Mouse (Mus musculus) heart, embryonic 10.5 days (tissue): Measurements from ENCODE around the gene C1qbp. TPM values are rescaled to one million over a fixed set of nuclear protein-coding genes. Genes with fewer than 3 reads are reported as not detected.
A peak's percentile ranks its signal among the peaks of the same experiment; 100 is the strongest.

Source experiments
- DNase-seq: peaks from one replicate; pipeline ENCODE4 v3.0.0-alpha.2; 2017; ENCODE audit warnings: low spot score
- H3K27ac ChIP-seq: fragments of 300-500 bp; sonication (generic); 2 replicates; pipeline ENCODE4 v1.5.1; 2016; ENCODE audit warnings: mild to moderate bottlenecking
- H3K27me3 ChIP-seq: fragments of 300-500 bp; sonication (generic); 2 replicates; pipeline ENCODE4 v1.6.1; 2016; ENCODE audit warnings: mild to moderate bottlenecking; ENCODE audit not compliant: poor library complexity, insufficient read depth, severe bottlenecking
- H3K36me3 ChIP-seq: fragments of 300-500 bp; sonication (generic); 2 replicates; pipeline ENCODE4 v1.6.1; 2016; ENCODE audit warnings: mild to moderate bottlenecking, moderate library complexity
- H3K4me1 ChIP-seq: fragments of 300-500 bp; sonication (generic); 2 replicates; pipeline ENCODE4 v1.6.1; 2016; ENCODE audit warnings: mild to moderate bottlenecking
- H3K4me3 ChIP-seq: fragments of 300-500 bp; sonication (generic); 2 replicates; pipeline ENCODE4 v1.5.1; 2016; ENCODE audit warnings: mild to moderate bottlenecking, moderate library complexity
- H3K9me3 ChIP-seq: fragments of 300-500 bp; sonication (generic); 2 replicates; pipeline ENCODE4 v1.6.1; 2016; ENCODE audit warnings: mild to moderate bottlenecking, moderate library complexity
- WGBS: fragments of 180-500 bp; shearing (Covaris S2); methylation state at CpG from one replicate; pipeline ENCODE4 v1.1.7; 2016; 5-methylcytosine and 5-hydroxymethylcytosine counted together
- polyA plus RNA-seq: library from polyadenylated mRNA; unstranded; fragments of >200 nt; fragmentation: Nextera tagmentation; extraction: Ambion mirVana; gene quantifications from 2 replicates; pipeline ENCODE4 v1.2.1, GENCODE M21; 2016

The C1qbp gene
- polyA plus RNA-seq, 1 experiment from 2014 or later, result 388 TPM

DNA sequence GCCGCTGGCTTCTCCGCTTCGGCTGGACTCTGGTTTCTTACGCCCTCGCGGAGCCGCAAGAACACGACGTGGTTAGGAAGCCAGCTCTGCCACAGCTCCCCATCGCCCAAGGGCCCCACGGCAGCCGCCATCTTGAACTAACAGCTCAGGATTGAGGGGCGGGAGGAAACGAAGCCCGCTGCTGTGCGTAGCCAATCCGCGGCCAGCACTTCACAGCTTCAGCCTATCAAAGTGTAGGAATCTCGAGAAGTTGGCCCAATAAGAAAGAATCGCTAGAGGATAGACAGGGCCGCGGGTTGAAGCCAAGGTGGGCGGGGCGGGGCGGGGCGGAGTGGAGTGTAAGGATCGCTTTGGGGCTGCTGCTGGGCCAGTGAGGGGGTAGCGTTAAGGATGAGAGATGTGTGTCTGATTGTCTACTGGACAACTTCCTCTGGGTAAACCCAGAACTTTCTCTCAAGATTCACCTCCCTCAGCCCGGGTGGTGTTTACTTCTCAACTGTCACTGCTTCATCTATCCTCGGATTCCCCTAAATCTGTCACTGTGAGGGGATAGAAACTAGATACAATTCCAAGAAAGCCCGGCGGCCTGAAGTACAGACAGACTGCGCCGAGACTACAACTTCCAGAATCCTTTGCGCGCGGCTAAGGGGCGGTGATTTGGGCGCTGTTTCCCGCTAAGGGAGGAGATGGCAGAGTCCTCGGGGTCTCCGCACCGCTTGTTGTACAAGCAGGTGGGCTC is 12.8 kb downstream of the C1qbp start, which contains the start of the genes Nup88 and Rpain:
Gene Nup88 (minus strand): TSS at position 153 of the 739 bp plus-strand sequence.
Gene Rpain (plus strand): TSS at position 393 of the 739 bp plus-strand sequence.
- Histone ChIP-seq H3K4me3 (peak within 1 kb of the TSS; percentile 87), H3K36me3 (peaks cover 54% of the 10 kb centered on the region), H3K27me3 (no peaks in the 10 kb centered on the region), H3K9me3 (no peaks in the 10 kb centered on the region), H3K4me1 (peaks cover 14% of the 10 kb centered on the region), H3K27ac (peak within 1 kb of the TSS; percentile 95)
- peak; percentile 99 for DNase-seq
- WGBS, result under 1% methylated on average over 43 of the region's 43 CpGs

DNA sequence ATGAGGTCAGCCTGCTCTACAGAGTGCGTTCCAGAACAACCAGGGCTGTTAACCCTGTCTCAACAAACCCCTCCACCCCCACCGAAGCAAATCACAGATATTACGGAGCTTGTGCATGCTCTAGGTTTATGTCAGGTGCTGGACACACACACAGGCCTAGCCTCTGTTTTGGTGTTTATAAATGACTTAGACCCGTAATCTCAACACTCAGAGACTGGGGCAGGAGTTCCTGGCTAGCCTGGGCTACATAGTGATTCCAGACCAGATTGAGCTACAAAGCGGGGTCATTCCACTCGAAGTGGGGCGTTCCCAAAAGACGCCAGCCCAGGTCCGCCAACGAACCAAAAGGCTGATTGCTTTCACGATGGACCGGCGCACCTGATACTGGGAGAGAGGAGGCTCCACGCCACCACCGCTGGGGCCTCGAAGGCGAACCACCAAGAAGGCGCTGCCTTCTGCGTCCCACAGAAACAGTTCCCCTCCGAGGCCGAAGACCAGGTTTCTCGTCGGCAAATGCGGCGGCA is 13.5 kb downstream of the C1qbp start:
- Histone ChIP-seq H3K4me1 (peaks cover 14% of the 10 kb centered on the region), H3K9me3 (no peaks in the 10 kb centered on the region), H3K27ac (peak overlapping the region; percentile 95), H3K4me3 (peak overlapping the region; percentile 87), H3K27me3 (no peaks in the 10 kb centered on the region), H3K36me3 (peaks cover 54% of the 10 kb centered on the region)
- no peak for DNase-seq
- under 1% methylated on average over 25 of the region's 25 CpGs for WGBS

DNA sequence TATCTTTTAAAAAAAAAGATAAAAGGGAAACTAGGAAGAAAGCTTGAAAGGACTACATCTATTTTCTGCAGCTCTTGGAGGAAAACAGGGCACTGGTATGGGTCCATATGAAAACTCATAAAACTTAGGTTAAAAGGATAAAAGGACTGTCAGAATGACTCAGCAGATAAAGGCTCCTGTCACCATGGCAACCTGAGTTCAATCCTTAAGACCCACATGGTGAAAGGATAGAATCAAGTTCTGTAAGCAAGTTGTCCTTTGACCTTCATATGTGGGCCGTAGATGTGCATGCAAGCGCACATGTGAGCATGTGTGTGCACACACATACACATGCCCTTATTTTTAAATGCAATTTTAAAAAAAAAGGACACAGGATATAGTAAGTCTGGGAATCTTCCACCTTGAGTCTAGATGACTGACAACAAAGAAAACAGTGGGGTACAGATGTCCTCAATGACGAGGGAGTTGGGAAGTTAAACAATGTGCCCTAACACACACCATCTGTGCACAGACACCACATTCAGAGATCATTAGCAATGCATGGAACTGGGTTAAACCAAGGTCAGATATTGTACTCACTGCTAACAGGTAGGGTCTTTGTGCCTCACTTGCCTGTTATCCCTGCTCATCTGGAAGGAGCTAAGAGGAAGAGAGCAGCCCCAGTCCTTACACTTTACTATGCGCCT is 18.5 kb downstream of the C1qbp start:
- DNase-seq, result no peak
- peaks cover 78% of the 10 kb centered on the region for H3K36me3 ChIP-seq
- no peak overlapping the region for H3K27ac ChIP-seq
- peaks cover 8% of the 10 kb centered on the region for H3K4me1 ChIP-seq
- no peaks in the 10 kb centered on the region for H3K9me3 ChIP-seq
- no peaks in the 10 kb centered on the region for H3K27me3 ChIP-seq
- 88% methylated on average over 4 of the region's 4 CpGs for WGBS
- H3K4me3 ChIP-seq, result no peak overlapping the region

DNA sequence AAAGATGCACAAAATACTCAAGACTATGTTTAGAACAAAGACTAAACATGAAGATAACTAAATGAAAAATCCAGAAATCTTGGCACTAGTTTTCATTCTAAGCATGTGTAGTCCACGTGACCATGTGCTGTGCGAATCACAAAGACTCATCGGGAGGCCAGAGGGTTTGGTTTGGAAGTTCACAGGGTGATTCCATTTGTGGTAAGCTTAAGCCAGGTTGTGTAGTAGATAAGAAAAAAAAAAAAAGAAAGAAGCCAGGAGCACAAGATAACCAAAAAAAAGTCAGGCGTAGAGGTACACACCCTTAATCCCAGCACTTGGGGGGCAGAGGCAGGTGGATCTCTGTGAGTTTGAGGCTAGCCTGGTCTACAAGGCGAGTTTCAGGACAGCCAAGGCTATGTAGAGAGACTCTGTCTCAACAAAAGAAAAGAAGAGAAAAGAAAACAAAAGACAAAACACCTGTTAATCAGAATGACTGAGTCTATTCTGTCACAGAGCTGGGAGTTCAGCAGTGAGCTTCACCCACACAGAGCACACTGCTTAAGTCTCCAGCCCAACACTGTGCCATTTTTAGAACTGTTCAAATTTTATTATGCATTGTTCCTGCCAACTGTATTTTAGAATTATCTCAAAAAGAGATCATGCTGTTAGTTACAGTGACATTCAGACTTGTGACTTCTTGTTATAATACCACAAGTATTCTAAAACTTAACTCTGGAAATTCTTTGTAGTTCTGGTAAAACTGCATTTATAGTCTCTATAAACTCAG is 21.9 kb downstream of the C1qbp start:
- H3K27ac ChIP-seq, result no peak overlapping the region
- H3K4me3 ChIP-seq, result no peak overlapping the region
- H3K9me3 ChIP-seq, result no peaks in the 10 kb centered on the region
- 88% methylated on average over 5 of the region's 5 CpGs for WGBS
- no peaks in the 10 kb centered on the region for H3K4me1 ChIP-seq
- no peak for DNase-seq
- no peaks in the 10 kb centered on the region for H3K27me3 ChIP-seq
- H3K36me3 ChIP-seq, result peaks cover 97% of the 10 kb centered on the region

DNA sequence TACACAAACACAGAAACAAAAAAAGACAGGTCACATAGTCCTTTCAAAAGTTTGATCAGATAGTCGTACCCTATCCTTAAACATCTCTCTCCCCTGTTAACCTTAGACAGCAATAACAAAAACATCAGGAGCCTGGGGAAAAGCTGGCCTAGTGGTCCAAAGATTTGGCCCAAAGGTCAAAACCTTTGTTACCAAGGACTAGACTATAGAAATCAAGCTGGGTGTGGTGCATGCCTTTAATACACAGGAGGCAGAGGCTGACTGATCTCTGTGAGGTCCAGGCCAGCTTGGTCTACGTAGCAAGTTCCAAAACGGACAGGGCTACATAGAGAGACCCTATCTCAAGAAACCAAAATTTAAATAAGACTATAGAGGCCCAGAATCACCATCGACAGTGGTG is 28.1 kb downstream of the C1qbp start:
- H3K4me3 ChIP-seq, result no peak overlapping the region
- H3K4me1 ChIP-seq, result no peaks in the 10 kb centered on the region
- H3K9me3 ChIP-seq, result no peaks in the 10 kb centered on the region
- no peaks in the 10 kb centered on the region for H3K27me3 ChIP-seq
- WGBS, result 88% methylated on average over 4 of the region's 4 CpGs
- no peak for DNase-seq
- H3K27ac ChIP-seq, result no peak overlapping the region
- peaks cover 100% of the 10 kb centered on the region for H3K36me3 ChIP-seq

DNA sequence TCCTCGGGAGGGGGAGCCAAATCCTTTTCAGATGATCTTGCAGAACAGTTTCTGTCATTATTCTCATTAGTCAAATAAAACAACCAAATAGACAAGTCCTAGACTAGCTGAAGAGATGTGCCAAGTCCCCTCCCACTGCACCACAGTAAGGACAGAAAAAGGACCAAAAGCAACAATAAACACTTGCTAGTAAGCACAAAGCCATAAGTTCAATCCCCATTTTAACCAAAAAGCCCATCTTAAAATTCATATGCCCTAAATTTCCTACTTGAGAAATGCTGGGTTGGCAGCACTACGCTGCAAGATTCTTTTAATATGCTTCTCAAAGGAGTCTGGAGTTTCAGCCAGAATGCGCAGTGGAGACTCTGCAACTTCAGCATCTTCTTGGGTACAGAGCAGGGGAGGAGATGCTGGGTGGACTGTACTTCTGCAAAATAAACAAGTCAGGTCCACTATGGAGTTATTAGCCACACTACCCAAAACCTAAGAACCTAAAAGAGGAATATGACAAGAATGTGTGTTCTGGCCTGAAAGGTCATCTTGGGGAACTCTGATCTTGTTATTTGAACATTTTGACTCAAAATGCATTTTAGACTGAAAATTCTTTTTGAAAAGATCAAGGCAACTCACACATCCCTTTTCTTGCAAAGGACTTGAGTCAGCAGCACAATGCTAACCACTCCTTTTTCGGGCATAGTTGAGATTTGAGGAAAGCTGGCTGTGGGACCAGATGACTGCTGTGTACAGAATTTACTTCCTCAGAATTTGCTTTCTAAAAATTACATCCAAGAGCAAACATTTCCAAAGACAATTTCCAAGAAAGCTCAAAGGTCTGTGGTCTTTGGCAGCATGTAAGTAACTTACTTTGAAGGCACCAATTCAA is 37.6 kb downstream of the C1qbp start:
- no peak for DNase-seq
- Histone ChIP-seq H3K27ac (no peak overlapping the region), H3K4me1 (no peaks in the 10 kb centered on the region), H3K36me3 (peaks cover 97% of the 10 kb centered on the region), H3K9me3 (no peaks in the 10 kb centered on the region), H3K4me3 (no peak overlapping the region), H3K27me3 (no peaks in the 10 kb centered on the region)
- WGBS, result 95% methylated on average over 4 of the region's 4 CpGs

DNA sequence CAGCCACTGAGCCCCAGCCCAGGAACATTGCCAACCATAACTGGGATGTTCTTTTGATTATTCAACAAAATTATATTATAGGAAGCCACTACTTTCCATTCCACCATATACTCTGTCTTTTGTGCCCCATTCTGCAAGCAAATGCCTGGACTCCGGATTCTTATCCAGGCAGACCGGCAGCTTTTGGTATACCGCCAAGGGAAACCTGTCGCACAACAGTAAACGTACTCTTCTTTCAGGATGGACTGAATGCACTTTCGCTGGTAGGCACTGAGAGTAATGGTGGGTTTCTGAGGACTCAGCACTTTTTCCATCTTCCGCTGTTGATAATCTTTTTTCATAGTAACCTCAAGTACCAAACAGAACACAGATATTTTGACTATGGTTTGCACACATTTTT is 39.2 kb downstream of the C1qbp start:
- DNase-seq, result no peak
- Histone ChIP-seq H3K27me3 (no peaks in the 10 kb centered on the region), H3K9me3 (no peaks in the 10 kb centered on the region), H3K4me3 (no peak overlapping the region), H3K36me3 (peaks cover 96% of the 10 kb centered on the region), H3K4me1 (no peaks in the 10 kb centered on the region), H3K27ac (no peak overlapping the region)
- WGBS, result 90% methylated on average over 7 of the region's 7 CpGs

DNA sequence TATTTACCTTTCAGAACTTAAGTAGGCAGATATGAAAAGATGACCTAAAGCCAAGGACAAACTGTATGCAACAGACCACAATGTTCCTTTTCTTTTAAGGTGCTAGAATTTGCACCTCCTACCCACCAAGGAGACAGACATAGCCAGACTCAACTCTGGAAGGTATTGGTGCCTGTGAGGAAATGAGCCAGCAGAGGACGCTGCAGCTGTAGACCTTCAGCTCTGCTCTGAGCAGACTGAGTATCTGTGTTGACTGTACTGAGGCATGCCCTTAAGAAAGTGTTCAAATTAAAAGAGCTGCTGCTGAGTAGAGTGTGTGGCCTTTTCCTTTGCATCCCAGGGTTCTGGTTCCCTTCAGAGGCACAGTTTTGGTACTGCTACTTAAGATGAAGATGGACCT is 40.2 kb downstream of the C1qbp start:
- Histone ChIP-seq H3K4me3 (no peak overlapping the region), H3K36me3 (peaks cover 94% of the 10 kb centered on the region), H3K4me1 (no peaks in the 10 kb centered on the region), H3K27me3 (no peaks in the 10 kb centered on the region), H3K27ac (no peak overlapping the region), H3K9me3 (no peaks in the 10 kb centered on the region)
- 81% methylated on average over 1 of the region's 1 CpGs for WGBS
- DNase-seq, result no peak

DNA sequence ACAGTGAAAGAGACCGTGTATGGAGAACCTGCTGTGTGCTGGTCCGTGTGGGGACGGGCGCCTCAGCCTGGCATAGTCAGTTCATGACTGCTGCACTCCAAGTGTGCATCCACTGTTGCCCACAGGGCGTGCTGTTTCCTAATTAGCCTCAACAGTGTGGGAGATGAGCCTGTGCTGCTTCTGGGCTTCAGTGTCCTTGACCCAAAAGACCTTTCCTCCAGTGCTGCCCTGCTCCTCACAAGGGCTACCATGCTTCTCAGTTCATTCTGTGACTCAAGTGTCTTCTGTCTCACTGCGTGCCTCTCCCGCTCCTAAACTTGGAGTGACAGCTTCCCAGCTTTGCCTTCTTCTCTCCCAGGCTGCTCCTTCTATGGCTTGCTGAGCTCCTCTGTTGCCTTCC is 47.5 kb downstream of the C1qbp start:
- Histone ChIP-seq H3K27ac (no peak overlapping the region), H3K9me3 (no peaks in the 10 kb centered on the region), H3K4me1 (no peaks in the 10 kb centered on the region), H3K27me3 (no peaks in the 10 kb centered on the region), H3K4me3 (no peak overlapping the region), H3K36me3 (peaks cover 76% of the 10 kb centered on the region)
- 89% methylated on average over 7 of the region's 7 CpGs for WGBS
- DNase-seq, result peak; percentile 66

DNA sequence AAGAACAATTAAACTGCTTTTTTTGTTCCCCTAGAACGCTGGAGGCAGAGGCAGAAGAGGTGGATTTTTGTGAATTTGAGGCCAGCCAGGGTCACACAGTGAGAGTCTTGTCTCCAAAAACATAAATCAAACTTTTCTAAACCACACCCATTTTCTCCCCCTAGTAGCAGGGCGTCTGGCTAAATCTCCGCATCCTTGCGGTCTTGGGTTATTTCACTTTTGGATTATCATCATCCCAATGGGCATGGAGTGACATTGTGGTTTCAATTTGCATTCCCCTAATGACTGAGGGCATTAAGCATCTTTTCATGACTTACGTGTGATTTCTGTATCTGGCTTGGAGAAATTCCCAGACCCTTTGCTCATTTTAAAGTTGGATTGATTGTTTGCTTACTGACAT is 51.4 kb downstream of the C1qbp start:
- peaks cover 61% of the 10 kb centered on the region for H3K36me3 ChIP-seq
- H3K4me1 ChIP-seq, result no peaks in the 10 kb centered on the region
- H3K9me3 ChIP-seq, result no peaks in the 10 kb centered on the region
- 89% methylated on average over 5 of the region's 5 CpGs for WGBS
- H3K4me3 ChIP-seq, result no peak overlapping the region
- H3K27me3 ChIP-seq, result no peaks in the 10 kb centered on the region
- DNase-seq, result peak; percentile 6
- no peak overlapping the region for H3K27ac ChIP-seq
